22 mouse cellular contexts compared by ENCODE assay signal in the genomic region with DNA sequence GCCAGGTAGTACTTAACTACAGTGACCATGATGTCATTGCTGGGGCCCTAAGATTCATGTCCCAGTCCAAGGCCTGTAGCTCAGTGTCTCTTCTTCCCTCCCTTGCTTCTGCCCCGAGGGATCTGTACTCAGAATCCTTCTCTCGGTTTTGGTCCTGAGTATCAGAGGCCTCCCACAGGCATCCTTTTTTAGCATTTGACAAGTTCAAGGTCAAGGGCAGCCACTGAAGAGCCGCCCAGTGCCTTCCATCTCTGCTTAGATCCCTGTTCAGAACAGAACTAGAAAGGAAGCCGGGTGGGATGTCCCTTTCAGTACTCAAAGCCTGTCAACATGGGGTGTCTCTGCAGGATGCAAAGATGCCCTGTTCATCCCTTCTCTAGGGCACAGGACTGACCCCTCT.
DNase-seq lines count a peak whose midpoint lies in the region; ATAC-seq and TF ChIP-seq lines count a peak whose summit lies in the region.
"Had no signal": no experiment of that assay in that cellular context is flagged by ENCODE, and none has a peak within 500 bp of the region (broad histone marks: within the 10 kb centered on the region; RNA-seq: fewer than 3 reads in every experiment).

No protein-coding gene starts in this region.

- no peaks in the 10 kb centered on the region for H3K9me3 ChIP-seq in ES-E14 (ENCODE audit: control insufficient read depth, insufficient read depth, low read depth, low read length)
- H3K9me3 ChIP-seq in intestine, embryonic 16.5 days (ENCODE audit: control insufficient read depth, low read length) = no peaks in the 10 kb centered on the region
- H3K9me3 ChIP-seq in liver, embryonic 13.5 days (replicated peaks) = 0 out of 2 replicates have a peak, but pooled peaks cover 6% of the 10 kb centered on the region
- H3K9me3 ChIP-seq: embryonic facial prominence, embryonic 12.5 days; heart, embryonic 15.5 days; hindbrain, embryonic 10.5 days had no signal

- 46% methylated on average over 4 of the region's 4 CpGs for WGBS in intestine, embryonic 16.5 days
- WGBS in liver, embryonic 13.5 days (ENCODE audit: insufficient replicate concordance) = 59% methylated on average over 4 of the region's 4 CpGs

- no peak overlapping the region for H3K4me2 ChIP-seq in intestine, embryonic 16.5 days (ENCODE audit: low read depth, low read length)
- no peak overlapping the region for H3K4me2 ChIP-seq in liver, embryonic 13.5 days
- H3K4me2 ChIP-seq: embryonic facial prominence, embryonic 12.5 days; heart, embryonic 11.5 days; heart, embryonic 15.5 days; hindbrain, embryonic 14.5 days had no signal

- H3K4me1 ChIP-seq in ES-E14 (ENCODE audit: control insufficient read depth in 2 of 2, insufficient read depth in 2 of 2, low read length in 2 of 2, poor library complexity in 1 of 2) = peaks cover 0 to 12% of the 10 kb centered on the region in 2 experiments; a peak in 1 of 4 replicates
- H3K4me1 ChIP-seq in intestine, embryonic 16.5 days (ENCODE audit: control insufficient read depth, insufficient read depth, low read length) = peaks cover 11% of the 10 kb centered on the region
- peaks cover 61% of the 10 kb centered on the region for H3K4me1 ChIP-seq in liver, embryonic 13.5 days (replicated peaks)

- ATAC-seq in intestine, embryonic 16.5 days = no peak
- ATAC-seq in liver, embryonic 13.5 days (ENCODE audit: low read depth) = no peak
- ATAC-seq: CD4-positive, CD25-positive, alpha-beta regulatory T cell, adult 4 months; forebrain, embryonic 16.5 days; Patski had no signal

- no peak overlapping the region for H3K27ac ChIP-seq in ES-E14 (ENCODE audit: insufficient read depth, low read depth, low read length, poor library complexity, severe bottlenecking)
- H3K27ac ChIP-seq in intestine, embryonic 16.5 days (ENCODE audit: low read length) = peak overlapping the region; percentile 88
- H3K27ac ChIP-seq in liver, embryonic 13.5 days = peak overlapping the region; percentile 62
- H3K27ac ChIP-seq: embryonic facial prominence, embryonic 12.5 days; heart, adult 2 months; heart, embryonic 15.5 days; hindbrain, embryonic 10.5 days; hindbrain, embryonic 14.5 days had no signal

- H3K36me3 ChIP-seq in ES-E14 (ENCODE audit: control insufficient read depth, insufficient read depth, low read length, poor library complexity, severe bottlenecking) = no peaks in the 10 kb centered on the region
- no peaks in the 10 kb centered on the region for H3K36me3 ChIP-seq in intestine, embryonic 16.5 days (ENCODE audit: control insufficient read depth, insufficient read depth, low read length)
- no peaks in the 10 kb centered on the region for H3K36me3 ChIP-seq in liver, embryonic 13.5 days
- H3K36me3 ChIP-seq: embryonic facial prominence, embryonic 12.5 days; heart, embryonic 15.5 days; hindbrain, embryonic 10.5 days had no signal

- no peak overlapping the region for H3K4me3 ChIP-seq in ES-E14 (ENCODE audit: insufficient read depth in 1 of 2, low read depth in 1 of 2, low read length in 2 of 2, poor library complexity in 1 of 2, severe bottlenecking in 1 of 2)
- H3K4me3 ChIP-seq in intestine, embryonic 16.5 days (ENCODE audit: low read length) = no peak overlapping the region
- H3K4me3 ChIP-seq in liver, embryonic 13.5 days (replicated peaks) = no peak overlapping the region
- H3K4me3 ChIP-seq: embryonic facial prominence, embryonic 12.5 days; heart, adult 2 months; heart, embryonic 15.5 days; hindbrain, embryonic 10.5 days had no signal

- in situ Hi-C loops in ES-E14 (cut with MboI; ENCODE audit: low sequenced_read_pairs in 2 of 2, unreplicated experiment in 2 of 2) = no loop called here

- no peaks in the 10 kb centered on the region for H3K27me3 ChIP-seq in intestine, embryonic 16.5 days (replicated peaks; ENCODE audit: control insufficient read depth, insufficient read depth, low read length)
- H3K27me3 ChIP-seq in liver, embryonic 13.5 days = no peaks in the 10 kb centered on the region
- H3K27me3 ChIP-seq: embryonic facial prominence, embryonic 12.5 days; heart, embryonic 15.5 days; Patski had no signal

- DNase-seq in ES-CJ7 (ENCODE audit: low read depth, low spot score) (peak; percentile 68), ES-E14 (ENCODE audit: low read depth, low spot score) (peak; percentile 26)
- DNase-seq in liver, embryonic 13.5 days = no peak
- no peak for DNase-seq in heart, postnatal 36 days
- DNase-seq in gastrocnemius, postnatal 14 days = no peak
- no peak for DNase-seq in urinary bladder, postnatal 4 days (ENCODE audit: low spot score in 2 of 2)
- no peak for DNase-seq in natural killer cell, adult 2 months (ENCODE audit: low spot score in 2 of 2)
- DNase-seq: adrenal gland, postnatal 14 days; cerebellum, adult 2 months; cerebellum, postnatal 10 days; gastrocnemius, postnatal 10 days; heart, adult 2 months; heart, postnatal 14 days had no signal

- no peak overlapping the region for H3K9ac ChIP-seq in ES-E14 (ENCODE audit: insufficient read depth, low read depth, low read length, poor library complexity, severe bottlenecking)
- peak overlapping the region; percentile 30 for H3K9ac ChIP-seq in intestine, embryonic 16.5 days (ENCODE audit: low read depth, low read length)
- H3K9ac ChIP-seq in liver, embryonic 13.5 days = no peak overlapping the region
- H3K9ac ChIP-seq: embryonic facial prominence, embryonic 12.5 days; heart, embryonic 15.5 days; hindbrain, embryonic 14.5 days had no signal

- intact Hi-C loops in heart, postnatal 36 days (cut with DNase I) = no loop called here
- intact Hi-C loops in gastrocnemius, postnatal 14 days (cut with DNase I; ENCODE audit: low total_unique reads) = no loop called here

TF ChIP-seq in ES-E14, 5 proteins besides CTCF, POLR2A, EP300 and RAD21:
- TF ChIP-seq MAFK (IDR thresholded peaks at IDR 0.05; ENCODE audit: insufficient read depth, low read depth, low read length) (no peak), ZNF384 (IDR thresholded peaks at IDR 0.05; ENCODE audit: low read depth, low read length) (0 out of 2 replicates have a peak, but pooled peaks have one; percentile 1)

Comparison
In these comparisons a context has a peak if more than half of its experiments do, and no peak if none do; other contexts are left out.
1. DNase-seq: peak in ES-CJ7 (single experiment) and ES-E14 (single experiment); none in liver, embryonic 13.5 days (single experiment), heart, postnatal 36 days (0 of 2), gastrocnemius, postnatal 14 days (single experiment), urinary bladder, postnatal 4 days (0 of 2) and natural killer cell, adult 2 months (0 of 2).